Mouse (Mus musculus) limb, embryonic 10.5 days (tissue): ENCODE results near the gene Pacsin3. TPM values are rescaled to one million over a fixed set of nuclear protein-coding genes. Genes with fewer than 3 reads are reported as not detected.

Experiments
- DNase-seq: peaks from one replicate; pipeline ENCODE4 v3.0.0-alpha.2; 2017; ENCODE audit warnings: low spot score
- H3K27ac ChIP-seq: fragments of 300-500 bp; sonication (generic); 2 replicates; pipeline ENCODE4 v1.5.1; 2016; ENCODE audit warnings: mild to moderate bottlenecking
- H3K27me3 ChIP-seq: fragments of 300-500 bp; sonication (generic); 2 replicates; pipeline ENCODE4 v1.6.1; 2016; ENCODE audit warnings: low read depth, mild to moderate bottlenecking; ENCODE audit not compliant: poor library complexity, severe bottlenecking
- H3K36me3 ChIP-seq: fragments of 300-500 bp; sonication (generic); 2 replicates; pipeline ENCODE4 v1.6.1; 2016; ENCODE audit warnings: mild to moderate bottlenecking, moderate library complexity
- H3K4me1 ChIP-seq: fragments of 300-500 bp; sonication (generic); 2 replicates; pipeline ENCODE4 v1.6.1; 2016
- H3K4me3 ChIP-seq: fragments of 300-500 bp; sonication (generic); 2 replicates; pipeline ENCODE4 v1.5.1; 2016; ENCODE audit warnings: mild to moderate bottlenecking, moderate library complexity
- H3K9me3 ChIP-seq: fragments of 300-500 bp; sonication (generic); replicated peaks from 2 replicates; pipeline ENCODE4 v1.6.1; 2016; ENCODE audit warnings: mild to moderate bottlenecking
- WGBS: fragments of 180-500 bp; shearing (Covaris S2); methylation state at CpG from one replicate; pipeline ENCODE4 v1.1.7; 2016; 5-methylcytosine and 5-hydroxymethylcytosine counted together
- polyA plus RNA-seq: library from polyadenylated mRNA; unstranded; fragments of >200 nt; fragmentation: Nextera tagmentation; extraction: Ambion mirVana; gene quantifications from 2 replicates; pipeline ENCODE4 v1.2.1, GENCODE M21; 2016

Gene Pacsin3
- polyA plus RNA-seq, 1 experiment from 2014 or later, result 37.0 TPM

DNA sequence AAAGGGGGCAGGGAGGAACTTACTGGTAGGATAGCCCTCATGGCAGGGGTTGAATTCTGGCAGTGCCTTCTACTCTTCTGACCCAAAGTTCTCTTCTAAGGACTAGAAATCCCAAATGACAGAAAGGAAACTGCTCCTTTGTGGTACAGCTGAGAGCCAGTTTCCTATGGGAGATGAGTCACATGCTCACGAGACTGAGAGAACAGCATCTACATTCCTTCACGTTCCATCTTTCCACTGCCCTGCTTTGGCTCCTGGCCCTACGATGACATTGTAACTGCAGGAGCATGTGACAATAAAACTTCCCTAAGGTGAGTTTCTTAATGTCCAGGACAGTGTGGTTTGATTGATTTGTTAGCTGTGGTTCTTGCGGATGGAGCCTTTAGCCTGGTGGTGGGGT lies 7.4 kb upstream of the Pacsin3 start:
- Histone ChIP-seq H3K36me3 (no peaks in the 10 kb centered on the region), H3K4me1 (0 out of 2 replicates have a peak, but pooled peaks cover 5% of the 10 kb centered on the region), H3K27ac (no peak overlapping the region), H3K27me3 (peaks cover 11% of the 10 kb centered on the region), H3K4me3 (no peak overlapping the region), H3K9me3 (no peaks in the 10 kb centered on the region)
- 89% methylated on average over 4 of the region's 4 CpGs for WGBS
- DNase-seq, result no peak

GRCm38 (mm10) chr2:91252001-91252400 lies 3.8 kb upstream of the Pacsin3 start:
- H3K9me3 ChIP-seq, result no peaks in the 10 kb centered on the region
- peaks cover 31% of the 10 kb centered on the region for H3K4me1 ChIP-seq
- H3K27ac ChIP-seq, result no peak overlapping the region
- H3K36me3 ChIP-seq, result no peaks in the 10 kb centered on the region
- H3K27me3 ChIP-seq, result peaks cover 43% of the 10 kb centered on the region
- no peak overlapping the region for H3K4me3 ChIP-seq
- DNase-seq, result no peak
- 75% methylated on average over 4 of the region's 4 CpGs for whole genome bisulfite sequencing

- no peaks in the 10 kb centered on the region for H3K36me3 ChIP-seq
- H3K4me3 ChIP-seq, result no peak overlapping the region
- peaks cover 36% of the 10 kb centered on the region for H3K4me1 ChIP-seq
- WGBS, result 65% methylated on average over 4 of the region's 4 CpGs
- peaks cover 43% of the 10 kb centered on the region for H3K27me3 ChIP-seq
- no peak for DNase-seq
- no peak overlapping the region for H3K27ac ChIP-seq
- no peaks in the 10 kb centered on the region for H3K9me3 ChIP-seq
These were observed 3.2 kb upstream of the Pacsin3 start for GRCm38 (mm10) chr2:91252512-91252911.

GRCm38 (mm10) chr2:91254725-91255380 lies 901 bp upstream of the Pacsin3 start:
- WGBS, result 17% methylated on average over 8 of the region's 8 CpGs
- Histone ChIP-seq H3K27me3 (peaks cover 47% of the 10 kb centered on the region), H3K9me3 (no peaks in the 10 kb centered on the region), H3K27ac (no peak overlapping the region), H3K36me3 (no peaks in the 10 kb centered on the region), H3K4me1 (peaks cover 49% of the 10 kb centered on the region), H3K4me3 (peak overlapping the region; percentile 71; the same call in 1 of the 2 replicates)
- no peak for DNase-seq

GRCm38 (mm10) chr2:91256256-91257125 lies 737 bp downstream of the Pacsin3 start:
- no peaks in the 10 kb centered on the region for H3K9me3 ChIP-seq
- H3K36me3 ChIP-seq, result peaks cover 11% of the 10 kb centered on the region
- H3K4me1 ChIP-seq, result peaks cover 49% of the 10 kb centered on the region
- DNase-seq, result peak; percentile 79
- WGBS, result under 1% methylated on average over 52 of the region's 52 CpGs
- peak overlapping the region; percentile 86 for H3K27ac ChIP-seq
- peaks cover 47% of the 10 kb centered on the region for H3K27me3 ChIP-seq
- peak overlapping the region; percentile 71 for H3K4me3 ChIP-seq

DNA sequence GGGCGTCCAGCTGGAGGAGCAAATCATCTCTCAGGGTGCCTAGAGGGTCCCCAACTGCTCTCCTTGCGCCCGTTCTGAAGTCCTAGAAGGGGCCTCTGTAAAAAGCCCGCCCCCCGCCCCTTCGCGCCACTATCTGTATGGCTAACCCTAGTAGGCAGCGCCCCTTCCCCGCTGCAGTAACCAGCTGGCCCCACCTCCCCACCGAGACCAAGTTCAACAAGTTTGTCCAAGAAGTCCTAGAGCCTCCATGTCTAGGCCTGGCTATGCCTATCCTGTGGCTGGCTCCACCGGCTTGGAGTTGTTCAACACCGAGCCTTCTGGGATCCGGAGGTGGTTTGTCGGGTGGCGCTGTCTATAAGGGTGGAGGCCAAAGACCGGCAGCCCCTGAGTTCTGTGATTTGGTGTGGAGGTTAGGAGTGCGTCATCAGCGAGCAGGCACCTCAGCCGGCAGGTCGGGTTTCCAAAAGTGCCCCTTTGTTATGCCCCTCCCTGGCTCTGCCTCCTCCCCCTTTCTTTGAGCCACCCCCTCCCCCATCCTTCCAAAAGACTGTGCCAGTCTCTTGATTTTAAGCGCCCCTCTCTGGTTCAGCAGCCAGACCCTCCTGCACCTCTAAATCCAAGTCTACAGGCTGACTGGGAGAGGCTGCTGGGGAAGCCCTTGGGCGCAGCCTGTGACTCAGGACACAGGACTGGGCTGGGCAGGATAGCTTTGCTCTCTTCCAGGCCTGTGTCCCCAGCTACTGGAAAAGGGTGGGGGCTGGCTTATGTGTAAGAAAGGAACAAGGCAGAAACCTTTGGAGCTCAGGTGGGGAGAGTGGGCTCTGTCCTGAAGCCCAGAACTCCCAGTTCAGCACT lies 1.6 kb downstream of the Pacsin3 start:
- peaks cover 46% of the 10 kb centered on the region for H3K27me3 ChIP-seq
- no peaks in the 10 kb centered on the region for H3K9me3 ChIP-seq
- H3K4me1 ChIP-seq, result peaks cover 49% of the 10 kb centered on the region
- peak overlapping the region; percentile 86 for H3K27ac ChIP-seq
- 1% methylated on average over 22 of the region's 22 CpGs for WGBS
- DNase-seq, result peak; percentile 78
- peak overlapping the region; percentile 71 for H3K4me3 ChIP-seq
- peaks cover 16% of the 10 kb centered on the region for H3K36me3 ChIP-seq

DNA sequence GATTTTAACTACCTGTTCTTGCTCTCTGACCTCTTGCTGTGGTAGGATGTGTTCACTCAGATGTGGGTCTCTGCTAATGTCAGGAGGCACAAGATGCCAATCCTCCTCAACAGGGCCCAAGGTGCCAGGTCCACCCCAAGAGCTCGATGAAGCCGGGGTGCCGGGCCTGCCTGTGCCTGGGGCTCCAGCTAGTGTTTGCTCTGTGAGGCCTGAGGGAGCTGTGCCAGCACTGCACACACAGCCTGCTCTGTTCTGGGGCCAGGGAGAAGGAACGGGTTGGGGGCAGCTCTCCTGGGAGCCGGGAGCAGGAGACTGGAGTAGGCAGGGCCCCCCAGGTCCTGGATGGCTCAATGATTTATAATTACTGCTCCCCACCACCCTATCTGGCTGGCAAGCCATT lies 2.3 kb downstream of the Pacsin3 start:
- Histone ChIP-seq H3K4me3 (peak overlapping the region; percentile 71), H3K9me3 (no peaks in the 10 kb centered on the region), H3K4me1 (peaks cover 46% of the 10 kb centered on the region), H3K27ac (peak overlapping the region; percentile 86), H3K36me3 (peaks cover 23% of the 10 kb centered on the region), H3K27me3 (peaks cover 39% of the 10 kb centered on the region)
- WGBS, result 82% methylated on average over 5 of the region's 5 CpGs
- no peak for DNase-seq

DNA sequence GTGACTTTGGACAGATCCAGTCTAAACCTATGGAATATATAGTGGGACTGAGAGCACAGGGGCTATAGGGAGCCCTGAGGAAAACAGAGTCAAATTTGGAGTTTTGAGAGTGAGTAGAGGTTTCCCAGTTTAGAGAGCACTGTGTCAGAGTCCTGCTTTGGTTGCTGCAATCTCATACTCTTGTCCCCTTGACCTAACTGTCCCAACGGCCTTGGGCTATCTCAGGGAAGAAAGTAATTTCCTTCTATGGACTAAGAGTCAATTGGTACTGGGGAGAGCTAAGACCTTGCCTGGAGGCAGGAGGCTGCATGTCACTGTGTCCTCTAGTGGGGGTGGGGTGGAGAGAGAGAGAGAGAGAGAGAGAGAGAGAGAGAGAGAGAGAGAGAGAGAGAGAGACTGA lies 3.1 kb downstream of the Pacsin3 start:
- peaks cover 31% of the 10 kb centered on the region for H3K36me3 ChIP-seq
- peaks cover 32% of the 10 kb centered on the region for H3K27me3 ChIP-seq
- H3K4me1 ChIP-seq, result peaks cover 49% of the 10 kb centered on the region
- H3K4me3 ChIP-seq, result no peak overlapping the region
- H3K9me3 ChIP-seq, result no peaks in the 10 kb centered on the region
- H3K27ac ChIP-seq, result no peak overlapping the region
- 61% methylated on average over 1 of the region's 1 CpGs for WGBS
- DNase-seq, result no peak

GRCm38 (mm10) chr2:91259493-91259892 lies 3.7 kb downstream of the Pacsin3 start:
- Histone ChIP-seq H3K27me3 (peaks cover 25% of the 10 kb centered on the region), H3K9me3 (no peaks in the 10 kb centered on the region), H3K4me1 (peaks cover 52% of the 10 kb centered on the region), H3K27ac (no peak overlapping the region), H3K36me3 (peaks cover 31% of the 10 kb centered on the region), H3K4me3 (no peak overlapping the region)
- WGBS, result 86% methylated on average over 1 of the region's 1 CpGs
- no peak for DNase-seq

GRCm38 (mm10) chr2:91263692-91264660 lies 8.2 kb downstream of the Pacsin3 start:
- peak overlapping the region; percentile 95 for H3K27ac ChIP-seq
- H3K36me3 ChIP-seq, result peaks cover 58% of the 10 kb centered on the region
- peaks cover 19% of the 10 kb centered on the region for H3K4me1 ChIP-seq
- no peaks in the 10 kb centered on the region for H3K9me3 ChIP-seq
- DNase-seq, result no peak
- H3K27me3 ChIP-seq, result no peaks in the 10 kb centered on the region
- WGBS, result 90% methylated on average over 17 of the region's 17 CpGs
- peak overlapping the region; percentile 88 for H3K4me3 ChIP-seq

DNA sequence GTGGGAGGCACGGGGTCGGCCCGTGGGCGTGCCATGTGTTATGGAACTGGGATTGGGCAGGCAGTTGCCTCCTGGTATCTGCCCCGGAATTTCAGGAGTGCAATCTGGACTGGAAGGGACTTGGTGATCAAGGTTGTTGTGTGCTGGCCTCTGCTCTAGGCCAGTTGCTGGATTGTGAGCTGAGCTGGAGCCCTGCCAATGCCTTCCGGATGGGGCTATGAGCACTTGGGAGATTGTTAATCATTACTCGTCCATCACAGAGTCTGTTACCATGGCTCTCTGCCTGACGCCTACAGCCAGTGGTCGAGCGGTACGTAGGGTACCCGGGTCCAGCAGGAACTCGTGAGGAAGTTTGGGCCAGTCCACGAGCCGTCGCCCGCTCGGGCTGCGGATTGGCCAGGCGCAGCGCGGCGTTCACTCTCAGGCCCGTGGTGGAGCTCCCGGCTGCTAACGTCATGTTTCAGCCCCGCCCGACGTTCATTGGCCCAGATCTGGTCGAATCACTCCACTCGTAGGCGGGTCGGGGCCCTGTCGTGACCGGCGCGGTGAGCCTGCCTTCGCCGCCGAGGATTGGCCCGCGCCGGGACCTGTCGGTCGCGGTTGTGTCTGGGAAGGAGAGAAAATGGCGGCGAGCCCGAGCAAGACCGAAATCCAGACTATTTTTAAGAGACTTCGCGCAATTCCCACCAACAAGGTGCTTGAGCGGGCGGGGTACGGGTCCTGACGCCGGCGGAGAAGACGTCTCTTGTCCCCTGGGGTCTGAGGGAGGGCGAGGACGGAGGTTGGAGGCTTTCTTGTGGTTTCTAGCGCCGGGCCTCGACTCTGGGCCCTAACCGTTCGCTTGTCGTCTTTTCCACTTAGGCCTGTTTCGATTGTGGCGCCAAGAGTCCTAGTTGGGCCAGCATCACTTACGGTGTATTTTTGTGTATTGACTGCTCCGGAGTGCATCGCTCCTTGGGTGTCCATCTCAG lies 9.2 kb downstream of the Pacsin3 start, which contains the start of gene Arfgap2:
Arfgap2 (plus strand) TSS at position 264 of the 971 bp plus-strand sequence.
- Histone ChIP-seq H3K4me3 (peak within 1 kb of the TSS; percentile 88), H3K27me3 (no peaks in the 10 kb centered on the region), H3K36me3 (peaks cover 69% of the 10 kb centered on the region), H3K4me1 (peaks cover 19% of the 10 kb centered on the region), H3K9me3 (no peaks in the 10 kb centered on the region), H3K27ac (peak within 1 kb of the TSS; percentile 95)
- peak; percentile 96 for DNase-seq
- WGBS, result 2% methylated on average over 72 of the region's 72 CpGs
